Mouse (Mus musculus): ENCODE measurements around the gene Msi2. TPM values are rescaled to one million over a fixed set of nuclear protein-coding genes. Genes with fewer than 3 reads are reported as not detected.

Msi2 gene
- polyA plus RNA-seq, 1 experiment from 2014 or later = 15.9 TPM

GRCm38 (mm10) chr11:88419657-88420366, 298.5 kb downstream of the Msi2 start:
- peaks cover 89% of the 10 kb centered on the region for H3K4me1 ChIP-seq
- H3K27ac ChIP-seq = peak overlapping the region; percentile 89
- H3K36me3 ChIP-seq = peaks cover 6% of the 10 kb centered on the region; the same call in 1 of the 2 replicates
- no peaks in the 10 kb centered on the region for H3K9me3 ChIP-seq
- WGBS = 63% methylated on average over 9 of the region's 9 CpGs
- no peak overlapping the region for H3K4me3 ChIP-seq
- no peaks in the 10 kb centered on the region for H3K27me3 ChIP-seq (ENCODE audit: insufficient read depth, poor library complexity, severe bottlenecking)
- DNase-seq (ENCODE audit: low spot score) = no peak

- no peak for DNase-seq (ENCODE audit: low spot score)
- no peaks in the 10 kb centered on the region for H3K9me3 ChIP-seq
- 18% methylated on average over 7 of the region's 7 CpGs for WGBS
These were observed 299.2 kb downstream of the Msi2 start for GRCm38 (mm10) chr11:88419064-88419463.

GRCm38 (mm10) chr11:88414157-88414870, 304.0 kb downstream of the Msi2 start:
- Histone ChIP-seq H3K27ac (peak overlapping the region; percentile 78), H3K27me3 (ENCODE audit: insufficient read depth, poor library complexity, severe bottlenecking) (no peaks in the 10 kb centered on the region), H3K4me3 (no peak overlapping the region), H3K4me1 (peaks cover 62% of the 10 kb centered on the region), H3K36me3 (peaks cover 21% of the 10 kb centered on the region), H3K9me3 (no peaks in the 10 kb centered on the region)
- no peak for DNase-seq (ENCODE audit: low spot score)
- WGBS = 57% methylated on average over 18 of the region's 18 CpGs

More at GRCm38 (mm10) chr11:88419064-88419463, 299.2 kb downstream of the Msi2 start:
- H3K4me3 ChIP-seq = 0 out of 2 replicates have a peak overlapping the region, but pooled peaks have one; percentile 20
- H3K36me3 ChIP-seq = peaks cover 6% of the 10 kb centered on the region; the same call in 1 of the 2 replicates
- H3K4me1 ChIP-seq = peaks cover 89% of the 10 kb centered on the region
- H3K27me3 ChIP-seq (ENCODE audit: insufficient read depth, poor library complexity, severe bottlenecking) = no peaks in the 10 kb centered on the region
- peak overlapping the region; percentile 89 for H3K27ac ChIP-seq

- Histone ChIP-seq H3K9me3 (no peaks in the 10 kb centered on the region), H3K4me3 (no peak overlapping the region), H3K4me1 (peaks cover 46% of the 10 kb centered on the region), H3K36me3 (peaks cover 29% of the 10 kb centered on the region), H3K27ac (peak overlapping the region; percentile 78), H3K27me3 (ENCODE audit: insufficient read depth, poor library complexity, severe bottlenecking) (no peaks in the 10 kb centered on the region)
- WGBS = 38% methylated on average over 5 of the region's 5 CpGs
- peak; percentile 82 for DNase-seq (ENCODE audit: low spot score)
These were observed 305.8 kb downstream of the Msi2 start for GRCm38 (mm10) chr11:88412423-88413094.

GRCm38 (mm10) chr11:88408305-88408704, 310.0 kb downstream of the Msi2 start:
- Histone ChIP-seq H3K27me3 (ENCODE audit: insufficient read depth, poor library complexity, severe bottlenecking) (no peaks in the 10 kb centered on the region), H3K4me1 (peaks cover 50% of the 10 kb centered on the region), H3K36me3 (peaks cover 23% of the 10 kb centered on the region), H3K27ac (no peak overlapping the region), H3K9me3 (no peaks in the 10 kb centered on the region), H3K4me3 (no peak overlapping the region)
- 92% methylated on average over 8 of the region's 8 CpGs for WGBS
- DNase-seq (ENCODE audit: low spot score) = no peak

- peaks cover 60% of the 10 kb centered on the region for H3K4me1 ChIP-seq
- no peaks in the 10 kb centered on the region for H3K9me3 ChIP-seq
- H3K27me3 ChIP-seq (ENCODE audit: insufficient read depth, poor library complexity, severe bottlenecking) = no peaks in the 10 kb centered on the region
- no peak overlapping the region for H3K4me3 ChIP-seq
- H3K36me3 ChIP-seq = peaks cover 22% of the 10 kb centered on the region
- peak overlapping the region; percentile 17; the same call in 1 of the 2 replicates for H3K27ac ChIP-seq
- DNase-seq (ENCODE audit: low spot score) = no peak
- 78% methylated on average over 3 of the region's 3 CpGs for WGBS
These were observed 311.9 kb downstream of the Msi2 start for GRCm38 (mm10) chr11:88406408-88406915.

GRCm38 (mm10) chr11:88404816-88405613, 313.3 kb downstream of the Msi2 start:
- DNase-seq (ENCODE audit: low spot score) = peak; percentile 82
- Histone ChIP-seq H3K27me3 (ENCODE audit: insufficient read depth, poor library complexity, severe bottlenecking) (no peaks in the 10 kb centered on the region), H3K27ac (peak overlapping the region; percentile 85), H3K4me1 (peaks cover 74% of the 10 kb centered on the region), H3K36me3 (peaks cover 21% of the 10 kb centered on the region), H3K4me3 (peak overlapping the region; percentile 19; the same call in 1 of the 2 replicates), H3K9me3 (no peaks in the 10 kb centered on the region)
- WGBS = 36% methylated on average over 17 of the region's 17 CpGs

- peak overlapping the region; percentile 85 for H3K27ac ChIP-seq
- peaks cover 16% of the 10 kb centered on the region for H3K36me3 ChIP-seq
- 56% methylated on average over 5 of the region's 5 CpGs for WGBS
- H3K4me3 ChIP-seq = 0 out of 2 replicates have a peak overlapping the region, but pooled peaks have one; percentile 18
- H3K9me3 ChIP-seq = no peaks in the 10 kb centered on the region
- DNase-seq (ENCODE audit: low spot score) = no peak
- no peaks in the 10 kb centered on the region for H3K27me3 ChIP-seq (ENCODE audit: insufficient read depth, poor library complexity, severe bottlenecking)
- peaks cover 81% of the 10 kb centered on the region for H3K4me1 ChIP-seq
These were observed 314.1 kb downstream of the Msi2 start for GRCm38 (mm10) chr11:88404247-88404677.

GRCm38 (mm10) chr11:88402290-88402689, 316.0 kb downstream of the Msi2 start:
- 35% methylated on average over 7 of the region's 7 CpGs for WGBS
- Histone ChIP-seq H3K27me3 (ENCODE audit: insufficient read depth, poor library complexity, severe bottlenecking) (no peaks in the 10 kb centered on the region), H3K9me3 (no peaks in the 10 kb centered on the region), H3K27ac (peak overlapping the region; percentile 79), H3K4me1 (peaks cover 83% of the 10 kb centered on the region), H3K36me3 (peaks cover 10% of the 10 kb centered on the region; the same call in 1 of the 2 replicates), H3K4me3 (no peak overlapping the region)
- DNase-seq (ENCODE audit: low spot score) = no peak

GRCm38 (mm10) chr11:88401333-88401732, 317.0 kb downstream of the Msi2 start:
- Histone ChIP-seq H3K9me3 (no peaks in the 10 kb centered on the region), H3K36me3 (peaks cover 7% of the 10 kb centered on the region; the same call in 1 of the 2 replicates), H3K4me3 (no peak overlapping the region), H3K27me3 (ENCODE audit: insufficient read depth, poor library complexity, severe bottlenecking) (no peaks in the 10 kb centered on the region), H3K27ac (peak overlapping the region; percentile 47; the same call in 1 of the 2 replicates), H3K4me1 (peaks cover 73% of the 10 kb centered on the region)
- no peak for DNase-seq (ENCODE audit: low spot score)
- 86% methylated on average over 6 of the region's 6 CpGs for WGBS

- H3K27ac ChIP-seq = peak overlapping the region; percentile 57; the same call in 1 of the 2 replicates
- H3K4me3 ChIP-seq = no peak overlapping the region
- 68% methylated on average over 10 of the region's 10 CpGs for WGBS
- no peaks in the 10 kb centered on the region for H3K27me3 ChIP-seq (ENCODE audit: insufficient read depth, poor library complexity, severe bottlenecking)
- no peaks in the 10 kb centered on the region for H3K9me3 ChIP-seq
- H3K4me1 ChIP-seq = peaks cover 71% of the 10 kb centered on the region
- peaks cover 7% of the 10 kb centered on the region; the same call in 1 of the 2 replicates for H3K36me3 ChIP-seq
- DNase-seq (ENCODE audit: low spot score) = no peak
These were observed 317.4 kb downstream of the Msi2 start for GRCm38 (mm10) chr11:88400926-88401325.

- WGBS = 90% methylated on average over 6 of the region's 6 CpGs
- Histone ChIP-seq H3K36me3 (peaks cover 7% of the 10 kb centered on the region; the same call in 1 of the 2 replicates), H3K9me3 (no peaks in the 10 kb centered on the region), H3K27me3 (ENCODE audit: insufficient read depth, poor library complexity, severe bottlenecking) (no peaks in the 10 kb centered on the region), H3K4me3 (no peak overlapping the region), H3K4me1 (peaks cover 73% of the 10 kb centered on the region), H3K27ac (peak overlapping the region; percentile 57; the same call in 1 of the 2 replicates)
- DNase-seq (ENCODE audit: low spot score) = no peak
These were observed 318.1 kb downstream of the Msi2 start for GRCm38 (mm10) chr11:88400235-88400634.
